Mouse (Mus musculus) forebrain, embryonic 10.5 days (tissue): ENCODE results near the gene Lekr1. TPM values are rescaled to one million over a fixed set of nuclear protein-coding genes. Genes with fewer than 3 reads are reported as not detected.

Source experiments
- DNase-seq: peaks from one replicate; pipeline ENCODE4 v3.0.0-alpha.2; 2017; ENCODE audit warnings: low spot score; ENCODE audit errors: extremely low spot score
- H3K27ac ChIP-seq: fragments of 300-500 bp; sonication (generic); 2 replicates; pipeline ENCODE4 v1.5.1; 2016; ENCODE audit warnings: mild to moderate bottlenecking
- H3K27me3 ChIP-seq: fragments of 300-500 bp; sonication (generic); 2 replicates; pipeline ENCODE4 v1.6.1; 2016; ENCODE audit warnings: mild to moderate bottlenecking; ENCODE audit not compliant: poor library complexity, severe bottlenecking
- H3K36me3 ChIP-seq: fragments of 300-500 bp; sonication (generic); replicated peaks from 2 replicates; pipeline ENCODE4 v1.6.1; 2016; ENCODE audit warnings: mild to moderate bottlenecking, moderate library complexity
- H3K4me1 ChIP-seq: fragments of 300-500 bp; sonication (generic); 2 replicates; pipeline ENCODE4 v1.6.1; 2016
- H3K4me3 ChIP-seq: fragments of 300-500 bp; sonication (generic); 2 replicates; pipeline ENCODE4 v1.5.1; 2016; ENCODE audit warnings: mild to moderate bottlenecking, moderate library complexity
- H3K9me3 ChIP-seq: fragments of 300-500 bp; sonication (generic); 2 replicates; pipeline ENCODE4 v1.6.1; 2016; ENCODE audit warnings: mild to moderate bottlenecking, moderate library complexity
- WGBS: fragments of 180-500 bp; shearing (Covaris S2); methylation state at CpG from one replicate; pipeline ENCODE4 v1.1.7; 2016; 5-methylcytosine and 5-hydroxymethylcytosine counted together
- polyA plus RNA-seq: library from polyadenylated mRNA; unstranded; fragments of >200 nt; fragmentation: Nextera tagmentation; extraction: Ambion mirVana; gene quantifications from 2 replicates; pipeline ENCODE4 v1.2.1, GENCODE M21; 2016

Gene Lekr1
- 4.4 and 4.6 TPM in 2 replicates for polyA plus RNA-seq

GRCm38 (mm10) chr3:65665977-65666766, at the start of gene Lekr1:
Gene Lekr1 (plus strand): TSS chr3:65666228.
- H3K27ac ChIP-seq, result peak within 1 kb of the TSS; percentile 93
- H3K4me1 ChIP-seq, result peaks cover 24% of the 10 kb centered on the region
- no peaks in the 10 kb centered on the region for H3K36me3 ChIP-seq
- 4% methylated on average over 73 of the region's 73 CpGs for WGBS
- DNase-seq, result peak; percentile 90
- no peaks in the 10 kb centered on the region for H3K9me3 ChIP-seq
- H3K4me3 ChIP-seq, result peak within 1 kb of the TSS; percentile 65
- H3K27me3 ChIP-seq, result peaks cover 13% of the 10 kb centered on the region

- DNase-seq, result no peak
- Histone ChIP-seq H3K36me3 (no peaks in the 10 kb centered on the region), H3K27ac (no peak overlapping the region), H3K9me3 (no peaks in the 10 kb centered on the region), H3K27me3 (no peaks in the 10 kb centered on the region), H3K4me3 (no peak overlapping the region), H3K4me1 (peaks cover 4% of the 10 kb centered on the region; the same call in 1 of the 2 replicates)
- 81% methylated on average over 5 of the region's 5 CpGs for WGBS
These were observed 48.5 kb upstream of the Lekr1 start for GRCm38 (mm10) chr3:65617507-65617906.

GRCm38 (mm10) chr3:65619340-65619739, 46.7 kb upstream of the Lekr1 start:
- 93% methylated on average over 4 of the region's 4 CpGs for WGBS

GRCm38 (mm10) chr3:65623057-65623456, 43.0 kb upstream of the Lekr1 start:
- Histone ChIP-seq H3K27me3 (no peaks in the 10 kb centered on the region), H3K9me3 (no peaks in the 10 kb centered on the region), H3K27ac (no peak overlapping the region), H3K4me1 (peaks cover 16% of the 10 kb centered on the region), H3K4me3 (no peak overlapping the region), H3K36me3 (no peaks in the 10 kb centered on the region)
- DNase-seq, result no peak
- WGBS, result 91% methylated on average over 6 of the region's 6 CpGs

More at GRCm38 (mm10) chr3:65619340-65619739, 46.7 kb upstream of the Lekr1 start:
- Histone ChIP-seq H3K9me3 (no peaks in the 10 kb centered on the region), H3K4me1 (no peaks in the 10 kb centered on the region), H3K27me3 (no peaks in the 10 kb centered on the region), H3K4me3 (no peak overlapping the region), H3K27ac (no peak overlapping the region), H3K36me3 (no peaks in the 10 kb centered on the region)
- DNase-seq, result no peak

GRCm38 (mm10) chr3:65625496-65626289, 40.3 kb upstream of the Lekr1 start:
- Histone ChIP-seq H3K4me1 (peaks cover 16% of the 10 kb centered on the region), H3K27me3 (no peaks in the 10 kb centered on the region), H3K4me3 (no peak overlapping the region), H3K27ac (no peak overlapping the region), H3K36me3 (no peaks in the 10 kb centered on the region), H3K9me3 (no peaks in the 10 kb centered on the region)
- DNase-seq, result no peak
- WGBS, result 79% methylated on average over 8 of the region's 8 CpGs

GRCm38 (mm10) chr3:65626290-65626914, 39.6 kb upstream of the Lekr1 start:
- Histone ChIP-seq H3K36me3 (no peaks in the 10 kb centered on the region), H3K4me3 (no peak overlapping the region), H3K4me1 (peaks cover 16% of the 10 kb centered on the region), H3K27ac (no peak overlapping the region), H3K9me3 (no peaks in the 10 kb centered on the region), H3K27me3 (no peaks in the 10 kb centered on the region)
- 88% methylated on average over 7 of the region's 7 CpGs for WGBS
- no peak for DNase-seq

GRCm38 (mm10) chr3:65627021-65627706, 38.9 kb upstream of the Lekr1 start:
- Histone ChIP-seq H3K27ac (no peak overlapping the region), H3K4me1 (peaks cover 16% of the 10 kb centered on the region), H3K4me3 (no peak overlapping the region), H3K27me3 (no peaks in the 10 kb centered on the region), H3K9me3 (no peaks in the 10 kb centered on the region), H3K36me3 (no peaks in the 10 kb centered on the region)
- DNase-seq, result no peak
- WGBS, result 64% methylated on average over 6 of the region's 6 CpGs

- 89% methylated on average over 2 of the region's 2 CpGs for WGBS
- Histone ChIP-seq H3K27me3 (no peaks in the 10 kb centered on the region), H3K4me1 (peaks cover 16% of the 10 kb centered on the region), H3K36me3 (no peaks in the 10 kb centered on the region), H3K27ac (no peak overlapping the region), H3K4me3 (no peak overlapping the region), H3K9me3 (no peaks in the 10 kb centered on the region)
- no peak for DNase-seq
These were observed 38.4 kb upstream of the Lekr1 start for GRCm38 (mm10) chr3:65627707-65628028.

- H3K36me3 ChIP-seq, result no peaks in the 10 kb centered on the region
- no peak overlapping the region for H3K27ac ChIP-seq
- peaks cover 16% of the 10 kb centered on the region for H3K4me1 ChIP-seq
- no peak overlapping the region for H3K4me3 ChIP-seq
- no peak for DNase-seq
- H3K9me3 ChIP-seq, result no peaks in the 10 kb centered on the region
- no peaks in the 10 kb centered on the region for H3K27me3 ChIP-seq
- 87% methylated on average over 9 of the region's 9 CpGs for WGBS
These were observed 36.4 kb upstream of the Lekr1 start for GRCm38 (mm10) chr3:65629565-65630112.

GRCm38 (mm10) chr3:65633604-65634003, 32.4 kb upstream of the Lekr1 start:
- no peak overlapping the region for H3K27ac ChIP-seq
- 84% methylated on average over 4 of the region's 4 CpGs for WGBS
- peaks cover 6% of the 10 kb centered on the region for H3K4me1 ChIP-seq
- H3K36me3 ChIP-seq, result no peaks in the 10 kb centered on the region
- no peak overlapping the region for H3K4me3 ChIP-seq
- no peak for DNase-seq
- H3K27me3 ChIP-seq, result no peaks in the 10 kb centered on the region
- no peaks in the 10 kb centered on the region for H3K9me3 ChIP-seq

- WGBS, result 62% methylated on average over 9 of the region's 9 CpGs
- H3K9me3 ChIP-seq, result no peaks in the 10 kb centered on the region
These were observed 30.0 kb upstream of the Lekr1 start for GRCm38 (mm10) chr3:65635983-65636382.

GRCm38 (mm10) chr3:65637313-65637712, 28.7 kb upstream of the Lekr1 start:
- no peak overlapping the region for H3K27ac ChIP-seq
- no peaks in the 10 kb centered on the region for H3K36me3 ChIP-seq
- no peak for DNase-seq
- WGBS, result 82% methylated on average over 7 of the region's 7 CpGs
- H3K4me3 ChIP-seq, result no peak overlapping the region
- H3K4me1 ChIP-seq, result peaks cover 6% of the 10 kb centered on the region
- H3K9me3 ChIP-seq, result no peaks in the 10 kb centered on the region
- H3K27me3 ChIP-seq, result no peaks in the 10 kb centered on the region

More at GRCm38 (mm10) chr3:65635983-65636382, 30.0 kb upstream of the Lekr1 start:
- Histone ChIP-seq H3K36me3 (no peaks in the 10 kb centered on the region), H3K27ac (no peak overlapping the region), H3K4me3 (no peak overlapping the region), H3K4me1 (peaks cover 6% of the 10 kb centered on the region), H3K27me3 (no peaks in the 10 kb centered on the region)
- no peak for DNase-seq
